ENCODE assay signal across 17 mouse cellular contexts in genomic region chr5:90499509-90499908, GRCm38 (mm10). TPM values are rescaled to one million over a fixed set of nuclear protein-coding genes. Genes with fewer than 3 reads are reported as not detected.
"Had no signal": no experiment of that assay in that cellular context is flagged by ENCODE, and none has a peak within 500 bp of the region (broad histone marks: within the 10 kb centered on the region; RNA-seq: fewer than 3 reads in every experiment).

No protein-coding gene starts in this region.

- H3K4me3 ChIP-seq: kidney, embryonic 15.5 days; limb, embryonic 15.5 days; liver, embryonic 13.5 days; midbrain, embryonic 10.5 days; myocyte; neural tube, embryonic 15.5 days had no signal

- DNase-seq: kidney, adult 18-20 months; kidney, postnatal 14 days; liver, embryonic 13.5 days; liver, postnatal 0 days; lung, postnatal 36 days; midbrain, embryonic 14.5 days; spleen, adult 18-20 months; thymus, adult 18-20 months; thymus, postnatal 14 days had no signal

- H3K27ac ChIP-seq: hindbrain, postnatal 0 days; kidney, embryonic 15.5 days; limb, embryonic 15.5 days; liver, embryonic 13.5 days; midbrain, embryonic 10.5 days; neural tube, embryonic 15.5 days had no signal

RNA-seq across cellular contexts. Expression of gene Afp, which starts 9.0 kb away (rescaled TPM):
- total RNA-seq: layer of hippocampus, postnatal 10 days had no signal

RNA-seq across cellular contexts. Expression of gene Afm, which starts 19.2 kb away (rescaled TPM):
- total RNA-seq: hindbrain, postnatal 0 days; layer of hippocampus, postnatal 10 days; megakaryocyte progenitor cell, adult 5-6 weeks had no signal

RNA-seq across cellular contexts. Expression of gene Alb, which starts 38.8 kb away (rescaled TPM):
- total RNA-seq: layer of hippocampus, postnatal 10 days; megakaryocyte progenitor cell, adult 5-6 weeks had no signal
